Mouse (Mus musculus) CH12.LX (cell line): ENCODE data around the gene Rgs9bp. TPM values are rescaled to one million over a fixed set of nuclear protein-coding genes. Genes with fewer than 3 reads are reported as not detected.

Experiments
- DNase-seq: peaks from one replicate; pipeline ENCODE4 v3.0.0-alpha.2; 2013; ENCODE audit errors: extremely low read depth
- H3K27ac ChIP-seq: 2 replicates; pipeline ENCODE4 v1.5.1; 2012; ENCODE audit warnings: low read depth, mild to moderate bottlenecking, control low read depth, moderate library complexity; ENCODE audit not compliant: insufficient read depth
- H3K27me3 ChIP-seq: replicated peaks from 2 replicates; pipeline ENCODE3; 2012; ENCODE audit warnings: inconsistent platforms
- H3K36me3 ChIP-seq, 2 experiments: replicated peaks in 1 of 2; 2 replicates each; pipeline versions ENCODE3 to v1.6.1; 2012; ENCODE audit warnings: inconsistent platforms in 1 of 2, low read length in 1 of 2, mild to moderate bottlenecking in 1 of 2, mixed read lengths in 1 of 2, moderate library complexity in 1 of 2; ENCODE audit not compliant: control insufficient read depth in 1 of 2, insufficient read depth in 1 of 2
- H3K4me1 ChIP-seq, 2 experiments: 2 replicates each; pipeline ENCODE4 v1.6.1; 2012; ENCODE audit warnings: inconsistent platforms in 1 of 2, moderate library complexity in 1 of 2; ENCODE audit not compliant: insufficient read depth in 2 of 2, control insufficient read depth in 1 of 2
- H3K4me2 ChIP-seq: 2 replicates; pipeline ENCODE4 v1.6.1; 2012; ENCODE audit warnings: low read depth, mild to moderate bottlenecking, control low read depth; ENCODE audit not compliant: poor library complexity, insufficient read depth, severe bottlenecking
- H3K4me3 ChIP-seq, 3 experiments: fragments of 150-350 bp in 1 of 3; sonication (generic) in 1 of 3; replicated peaks in 1 of 3; 2 replicates each; pipeline versions ENCODE3 to v1.5.1; 2011 to 2012; ENCODE audit warnings: low read depth in 2 of 3, low read length in 2 of 3, mild to moderate bottlenecking in 2 of 3, moderate library complexity in 2 of 3, control low read depth in 1 of 3, improper control_type of control experiment in 1 of 3, inconsistent platforms in 1 of 3, mixed read lengths in 1 of 3; ENCODE audit not compliant: poor library complexity in 1 of 3
- H3K79me2 ChIP-seq: replicated peaks from 2 replicates; pipeline ENCODE4 v1.6.1; 2012; ENCODE audit warnings: mild to moderate bottlenecking, moderate library complexity; ENCODE audit not compliant: control insufficient read depth, poor library complexity, insufficient read depth, severe bottlenecking; ENCODE audit errors: extremely low read depth
- H3K9ac ChIP-seq: 2 replicates; pipeline ENCODE4 v1.6.1; 2012; ENCODE audit warnings: low read depth, mild to moderate bottlenecking, control low read depth, moderate library complexity; ENCODE audit not compliant: insufficient read depth
- H3K9me3 ChIP-seq: replicated peaks from 2 replicates; pipeline ENCODE3; 2012; ENCODE audit warnings: low read length, inconsistent platforms, mixed read lengths
- BHLHE40 ChIP-seq: IDR thresholded peaks from 2 replicates; pipeline ENCODE4 v1.6.1; 2011; ENCODE audit warnings: mild to moderate bottlenecking, low read depth, low read length, improper control_type of control experiment
- CHD2 ChIP-seq: IDR thresholded peaks from 2 replicates; pipeline ENCODE4 v1.6.1; 2011; ENCODE audit warnings: low read length, improper control_type of control experiment
- E2F4 ChIP-seq: IDR thresholded peaks from 2 replicates; pipeline ENCODE4 v1.6.1; 2011; ENCODE audit warnings: low read depth, low read length, improper control_type of control experiment; ENCODE audit not compliant: insufficient replicate concordance
- IRF4 ChIP-seq: IDR thresholded peaks from 2 replicates; pipeline ENCODE4 v1.6.1; 2014; ENCODE audit warnings: low read depth, mild to moderate bottlenecking, inconsistent platforms, low read length, improper control_type of control experiment
- JUN ChIP-seq: IDR thresholded peaks from 2 replicates; pipeline ENCODE4 v1.6.1; 2011; ENCODE audit warnings: low read depth, mild to moderate bottlenecking, low read length, improper control_type of control experiment, moderate library complexity; ENCODE audit not compliant: insufficient read depth
- MAFK ChIP-seq: IDR thresholded peaks from 2 replicates; pipeline ENCODE4 v1.6.1; 2011; ENCODE audit warnings: low read length, improper control_type of control experiment; ENCODE audit not compliant: insufficient replicate concordance
- MAX ChIP-seq: IDR thresholded peaks from 2 replicates; pipeline ENCODE4 v1.6.1; 2011; ENCODE audit warnings: low read length, improper control_type of control experiment
- MXI1 ChIP-seq: IDR thresholded peaks from 2 replicates; pipeline ENCODE4 v1.6.1; 2011; ENCODE audit warnings: mild to moderate bottlenecking, low read depth, low read length, improper control_type of control experiment
- NELFE ChIP-seq: IDR thresholded peaks from 2 replicates; pipeline ENCODE4 v1.6.1; 2011; ENCODE audit warnings: low read depth, low read length, improper control_type of control experiment
- POLR2A ChIP-seq: IDR thresholded peaks from 2 replicates; pipeline ENCODE4 v1.6.1; 2011; ENCODE audit warnings: low read depth, mild to moderate bottlenecking, improper control_type of control experiment, low read length
- POLR2AphosphoS2 ChIP-seq: IDR thresholded peaks from 2 replicates; pipeline ENCODE4 v1.6.1; 2011; ENCODE audit warnings: low read depth, low read length, improper control_type of control experiment
- USF1 ChIP-seq: IDR thresholded peaks from 2 replicates; pipeline ENCODE4 v1.6.1; 2014; ENCODE audit warnings: low read depth, mild to moderate bottlenecking, inconsistent platforms, low read length, improper control_type of control experiment
- USF2 ChIP-seq: conservative IDR thresholded peaks from 2 replicates; pipeline ENCODE4 v1.6.1; 2011; ENCODE audit warnings: low read depth, low read length, improper control_type of control experiment
- ZC3H11A ChIP-seq: IDR thresholded peaks from 2 replicates; pipeline ENCODE4 v1.6.1; 2012; ENCODE audit warnings: low read depth, mild to moderate bottlenecking, inconsistent platforms, low read length, improper control_type of control experiment
- ZNF384 ChIP-seq: IDR thresholded peaks from 2 replicates; pipeline ENCODE4 v1.6.1; 2012; ENCODE audit warnings: low read depth, low read length, improper control_type of control experiment, inconsistent platforms
- dilution Hi-C: fragments of 300-500 bp; cut with MboI; formaldehyde crosslinking; loops from 2 replicates; pipeline ENCODE4 v1.14.3; 2020; ENCODE audit warnings: low sequenced_read_pairs; ENCODE audit not compliant: extremely low pct_unique_long_range_greater_than_20kb, extremely low pct_ligation_motif_present
- in situ Hi-C: fragments of 300-500 bp; cut with MboI; formaldehyde crosslinking; loops from 3 replicates; pipeline ENCODE4 v1.14.3; 2019; ENCODE audit warnings: low sequenced_read_pairs, low pct_ligation_motif_present, low pct_unique_long_range_greater_than_20kb, mixed read lengths
- polyA plus RNA-seq: library from polyadenylated mRNA; unstranded; fragments of >175 nt; gene quantifications from 2 replicates; pipeline ENCODE4 v1.2.1, GENCODE M21; 2012; ENCODE audit warnings: low read depth; ENCODE audit not compliant: insufficient read length
- total RNA-seq, 2 experiments: library from RNA; depleted of rRNA; stranded (reverse); fragments of 300-350 nt in 1 of 2; fragments of >200 nt in 1 of 2; gene quantifications; 2 replicates each; pipeline ENCODE4 v1.2.3; 2012 to 2014

The Rgs9bp gene
- total and polyA plus RNA-seq, 3 experiments, result 0.05 to 0.21 (median 0.06) TPM

- peaks cover 0 to 5% of the 10 kb centered on the region in 2 experiments; a peak in 1 of 4 replicates for H3K4me1 ChIP-seq
- no peaks in the 10 kb centered on the region for H3K9me3 ChIP-seq
- H3K4me2 ChIP-seq, result no peak overlapping the region
- peaks cover 19% of the 10 kb centered on the region for H3K27me3 ChIP-seq
- no peak overlapping the region for H3K27ac ChIP-seq
- in situ Hi-C loops, result loop anchor here (25.0 kb wide), 1 partner anchor 176 kb away; the partner anchor contains the start of genes Cep89 and Faap24
- dilution Hi-C loops, result no loop called here
- no peak for DNase-seq
- no peak overlapping the region for H3K9ac ChIP-seq
- TF ChIP-seq ZNF384 (no peak), MAFK (no peak), CHD2 (no peak), MAX (no peak), IRF4 (no peak), JUN (no peak), USF1 (no peak), POLR2A (no peak)
- no peaks in the 10 kb centered on the region for H3K36me3 ChIP-seq
- no peaks in the 10 kb centered on the region for H3K79me2 ChIP-seq
- H3K4me3 ChIP-seq, result no peak overlapping the region
These were observed 22.3 kb downstream of the Rgs9bp start for GRCm38 (mm10) chr7:35563071-35563470.

GRCm38 (mm10) chr7:35559838-35560237 is 25.5 kb downstream of the Rgs9bp start:
- Histone ChIP-seq H3K9me3 (no peaks in the 10 kb centered on the region), H3K9ac (no peak overlapping the region), H3K36me3 (no peaks in the 10 kb centered on the region), H3K27me3 (peaks cover 19% of the 10 kb centered on the region), H3K4me2 (no peak overlapping the region), H3K4me3 (no peak overlapping the region), H3K4me1 (peaks cover 0 to 5% of the 10 kb centered on the region in 2 experiments; a peak in 1 of 4 replicates), H3K27ac (no peak overlapping the region), H3K79me2 (no peaks in the 10 kb centered on the region)
- dilution Hi-C loops (no loop called here), in situ Hi-C loops (loop anchor here (25.0 kb wide), 1 partner anchor 173 kb away; the partner anchor contains the start of genes Cep89 and Faap24)
- no peak for TF ChIP-seq E2F4
- no peak for TF ChIP-seq POLR2AphosphoS2
- no peak for TF ChIP-seq USF2
- TF ChIP-seq MXI1, result no peak
- no peak for TF ChIP-seq NELFE
- no peak for TF ChIP-seq MAX
- TF ChIP-seq ZC3H11A, result no peak
- TF ChIP-seq MAFK, result no peak
- no peak for TF ChIP-seq BHLHE40
- no peak for DNase-seq
